ENCODE assay signal across 27 mouse cellular contexts in genomic region chr6:17573227-17573626, GRCm38 (mm10).
DNase-seq lines count a peak whose midpoint lies in the region; ATAC-seq and TF ChIP-seq lines count a peak whose summit lies in the region.
"Had no signal": no experiment of that assay in that cellular context is flagged by ENCODE, and none has a peak within 500 bp of the region (broad histone marks: within the 10 kb centered on the region; RNA-seq: fewer than 3 reads in every experiment).

No protein-coding gene starts in this region.

- no peak overlapping the region for H3K4me3 ChIP-seq in lung, postnatal 0 days (ENCODE audit: low read depth, low read length)
- no peak overlapping the region for H3K4me3 ChIP-seq in intestine, embryonic 16.5 days (ENCODE audit: low read length)
- no peak overlapping the region for H3K4me3 ChIP-seq in stomach, postnatal 0 days (ENCODE audit: low read depth, low read length)
- H3K4me3 ChIP-seq: embryonic facial prominence, embryonic 13.5 days; forebrain, embryonic 10.5 days; heart, adult 2 months; heart, embryonic 12.5 days; hindbrain, embryonic 13.5 days; lung, embryonic 15.5 days; midbrain, embryonic 12.5 days; neural tube, embryonic 13.5 days had no signal

- H3K4me2 ChIP-seq in lung, postnatal 0 days (replicated peaks; ENCODE audit: low read depth, low read length) = no peak overlapping the region
- no peak overlapping the region for H3K4me2 ChIP-seq in intestine, embryonic 16.5 days (ENCODE audit: low read depth, low read length)
- H3K4me2 ChIP-seq in stomach, postnatal 0 days (replicated peaks; ENCODE audit: low read depth) = no peak overlapping the region
- H3K4me2 ChIP-seq: embryonic facial prominence, embryonic 13.5 days; heart, embryonic 12.5 days; hindbrain, embryonic 13.5 days; lung, embryonic 15.5 days; midbrain, embryonic 12.5 days; neural tube, embryonic 13.5 days had no signal

- no peaks in the 10 kb centered on the region for H3K9me3 ChIP-seq in lung, postnatal 0 days (ENCODE audit: low read length)
- H3K9me3 ChIP-seq in intestine, embryonic 16.5 days (ENCODE audit: control insufficient read depth, low read length) = no peaks in the 10 kb centered on the region
- H3K9me3 ChIP-seq in stomach, postnatal 0 days (ENCODE audit: control insufficient read depth, low read length) = 0 out of 2 replicates have a peak, but pooled peaks cover 2% of the 10 kb centered on the region
- H3K9me3 ChIP-seq: embryonic facial prominence, embryonic 13.5 days; forebrain, embryonic 10.5 days; lung, embryonic 15.5 days; midbrain, embryonic 12.5 days; neural tube, embryonic 13.5 days had no signal

- TF ChIP-seq EP300 in lung, postnatal 0 days (IDR thresholded peaks at IDR 0.05) = no peak
- no peak for TF ChIP-seq EP300 in stomach, postnatal 0 days (optimal IDR thresholded peaks at IDR 0.05)

- no peaks in the 10 kb centered on the region for H3K27me3 ChIP-seq in lung, postnatal 0 days (replicated peaks; ENCODE audit: insufficient read depth, low read length)
- no peaks in the 10 kb centered on the region for H3K27me3 ChIP-seq in intestine, embryonic 16.5 days (replicated peaks; ENCODE audit: control insufficient read depth, insufficient read depth, low read length)
- H3K27me3 ChIP-seq in stomach, postnatal 0 days (ENCODE audit: control insufficient read depth, insufficient read depth, low read length) = no peaks in the 10 kb centered on the region
- H3K27me3 ChIP-seq: CH12.LX; embryonic facial prominence, embryonic 13.5 days; heart, embryonic 12.5 days; hindbrain, embryonic 13.5 days; lung, embryonic 15.5 days; midbrain, embryonic 12.5 days; neural tube, embryonic 13.5 days; Patski had no signal

- whole genome bisulfite sequencing in lung, postnatal 0 days = 35% methylated on average over 5 of the region's 5 CpGs
- 57% methylated on average over 5 of the region's 5 CpGs for WGBS in intestine, embryonic 16.5 days
- WGBS in stomach, postnatal 0 days = 35% methylated on average over 5 of the region's 5 CpGs

- no peak overlapping the region for H3K9ac ChIP-seq in lung, postnatal 0 days (replicated peaks; ENCODE audit: low read depth)
- no peak overlapping the region for H3K9ac ChIP-seq in intestine, embryonic 16.5 days (ENCODE audit: low read depth, low read length)
- H3K9ac ChIP-seq in stomach, postnatal 0 days (ENCODE audit: low read length) = no peak overlapping the region
- H3K9ac ChIP-seq: embryonic facial prominence, embryonic 13.5 days; heart, embryonic 12.5 days; hindbrain, embryonic 13.5 days; liver, embryonic 14.5 days; lung, embryonic 15.5 days; midbrain, embryonic 12.5 days; neural tube, embryonic 13.5 days had no signal

- H3K36me3 ChIP-seq in lung, postnatal 0 days (ENCODE audit: insufficient read depth, low read length) = no peaks in the 10 kb centered on the region
- no peaks in the 10 kb centered on the region for H3K36me3 ChIP-seq in intestine, embryonic 16.5 days (ENCODE audit: control insufficient read depth, insufficient read depth, low read length)
- H3K36me3 ChIP-seq in stomach, postnatal 0 days (ENCODE audit: control insufficient read depth, insufficient read depth, low read length) = no peaks in the 10 kb centered on the region
- H3K36me3 ChIP-seq: forebrain, embryonic 10.5 days; heart, embryonic 12.5 days; hindbrain, embryonic 13.5 days; lung, embryonic 15.5 days; midbrain, embryonic 12.5 days; neural tube, embryonic 13.5 days had no signal

- peak; percentile 41 for DNase-seq in lung, postnatal 0 days (ENCODE audit: low spot score)
- DNase-seq in lung, postnatal 4 days = no peak
- peak; percentile 42 for DNase-seq in 416B (ENCODE audit: low read depth)
- peak; percentile 25 for DNase-seq in stomach, postnatal 0 days (ENCODE audit: low spot score)
- DNase-seq in left cerebral cortex, adult 8-10 months (ENCODE audit: low spot score in 2 of 2) = no peak
- no peak for DNase-seq in thymus, postnatal 4 days
- DNase-seq: adrenal gland, postnatal 14 days; cerebellum, adult 11 months; cerebellum, adult 9-10 months; heart, adult 2 months; heart, postnatal 4 days; kidney, adult 2 months; kidney, postnatal 36 days; left cerebral cortex, postnatal 4 days; thymus, postnatal 14 days had no signal

- no peaks in the 10 kb centered on the region for H3K4me1 ChIP-seq in lung, postnatal 0 days (ENCODE audit: insufficient read depth, low read depth, low read length)
- peaks cover 11% of the 10 kb centered on the region for H3K4me1 ChIP-seq in intestine, embryonic 16.5 days (ENCODE audit: control insufficient read depth, insufficient read depth, low read length)
- H3K4me1 ChIP-seq in stomach, postnatal 0 days (replicated peaks; ENCODE audit: control insufficient read depth, insufficient read depth) = no peaks in the 10 kb centered on the region
- H3K4me1 ChIP-seq: embryonic facial prominence, embryonic 13.5 days; forebrain, embryonic 10.5 days; hindbrain, embryonic 13.5 days; lung, embryonic 15.5 days; midbrain, embryonic 12.5 days; neural tube, embryonic 13.5 days had no signal

- TF ChIP-seq CTCF in lung, postnatal 0 days (IDR thresholded peaks at IDR 0.05) = no peak
- TF ChIP-seq CTCF in stomach, postnatal 0 days (IDR thresholded peaks at IDR 0.05; ENCODE audit: low read depth) = no peak

- peak; percentile 40 for ATAC-seq in lung, postnatal 0 days
- ATAC-seq in intestine, embryonic 16.5 days = peak; percentile 29
- peak; percentile 71; the same call in 1 of the 2 replicates for ATAC-seq in stomach, postnatal 0 days (ENCODE audit: low FRiP score, low TSS enrichment)
- ATAC-seq: forebrain, embryonic 16.5 days had no signal

- H3K27ac ChIP-seq in lung, postnatal 0 days (ENCODE audit: low read length) = no peak overlapping the region
- no peak overlapping the region for H3K27ac ChIP-seq in intestine, embryonic 16.5 days (ENCODE audit: low read length)
- no peak overlapping the region for H3K27ac ChIP-seq in stomach, postnatal 0 days (replicated peaks)
- H3K27ac ChIP-seq: embryonic facial prominence, embryonic 13.5 days; forebrain, embryonic 10.5 days; heart, adult 2 months; hindbrain, embryonic 13.5 days; liver, embryonic 14.5 days; lung, embryonic 15.5 days; midbrain, embryonic 12.5 days; neural tube, embryonic 13.5 days had no signal

Comparison
In these comparisons a context has a peak if more than half of its experiments do, and no peak if none do; other contexts are left out.
1. DNase-seq: peak in lung, postnatal 0 days (single experiment), 416B (single experiment) and stomach, postnatal 0 days (single experiment); none in lung, postnatal 4 days (0 of 2), left cerebral cortex, adult 8-10 months (0 of 2) and thymus, postnatal 4 days (single experiment).
2. Peak in every context shown above with its lines, with median percentiles within 50 percentile points of each other: ATAC-seq.